Mouse (Mus musculus): ENCODE data around the gene Tecta.

- TF ChIP-seq GATA1 (IDR thresholded peaks at IDR 0.05; ENCODE audit: low read length) (no peak), TAL1 (IDR thresholded peaks at IDR 0.05; ENCODE audit: low read length) (no peak)
These were observed 23.9 kb upstream of the Tecta start for GRCm38 (mm10) chr9:42423649-42424048.

Data from erythroblast, embryonic 14.5 days (primary cell).